Mouse (Mus musculus): ENCODE data around the gene Gpc6.

Gene Gpc6

DNA sequence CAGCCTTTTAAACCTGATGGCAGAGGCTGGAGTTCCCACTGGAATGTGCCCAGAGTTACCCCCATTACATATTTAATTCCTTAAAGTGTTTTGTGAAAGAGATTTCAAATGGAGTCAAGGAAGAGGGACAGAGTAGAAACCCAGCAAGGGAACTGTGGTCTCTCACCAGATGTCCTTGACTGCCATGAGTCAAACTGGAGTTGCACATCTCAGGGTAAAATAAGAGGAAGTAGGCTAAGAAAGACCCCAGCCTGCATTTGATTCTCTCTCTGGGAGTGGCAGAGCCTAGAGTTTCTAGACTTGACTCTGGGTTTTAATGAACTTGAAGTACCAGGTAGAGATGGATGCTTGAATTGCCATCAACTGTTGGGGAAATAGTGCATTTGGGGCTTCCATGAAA, 946.2 kb downstream of the Gpc6 start:
- no peak for DNase-seq (ENCODE audit: low spot score in 2 of 2)

DNA sequence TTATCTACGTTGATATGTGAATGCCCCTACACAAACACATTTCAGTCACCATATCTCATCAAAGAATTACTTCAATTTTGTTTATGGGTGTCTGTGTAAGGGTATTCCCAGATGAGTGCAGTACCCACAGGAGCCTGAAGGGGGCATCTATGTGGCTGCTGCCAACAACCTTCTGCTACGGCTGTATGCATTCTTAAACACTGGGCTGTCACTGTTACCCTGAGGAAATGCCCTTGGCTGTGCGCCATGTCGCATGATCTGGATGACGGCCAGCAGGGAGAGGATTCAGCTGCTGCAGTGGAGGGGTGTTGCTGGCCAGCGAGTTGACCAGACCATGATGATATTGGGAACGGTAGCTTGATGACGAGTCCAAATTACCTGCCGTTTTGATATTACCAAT, 954.2 kb downstream of the Gpc6 start:
- DNase-seq (ENCODE audit: low spot score in 2 of 2): no peak

DNA sequence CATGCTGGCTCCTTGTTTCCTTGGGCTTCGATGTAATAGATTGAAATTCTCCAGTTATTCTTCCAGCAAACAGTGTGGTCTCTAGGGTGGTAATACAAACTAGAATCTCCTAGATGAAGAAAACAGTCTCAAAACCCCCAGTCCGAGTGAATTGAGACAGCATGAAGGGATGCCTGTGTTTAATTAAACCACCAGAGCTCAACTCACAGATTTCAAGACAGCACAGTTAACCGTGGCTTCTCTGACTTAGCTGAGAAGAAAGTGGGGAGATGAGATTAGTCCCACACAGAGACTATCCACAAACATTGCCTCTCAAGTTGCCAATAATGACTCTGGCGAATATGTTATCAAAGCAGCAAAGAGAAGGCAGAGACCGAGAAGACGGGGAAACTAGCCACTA, 956.0 kb downstream of the Gpc6 start:
- no peak for DNase-seq (ENCODE audit: low spot score in 2 of 2)

DNA sequence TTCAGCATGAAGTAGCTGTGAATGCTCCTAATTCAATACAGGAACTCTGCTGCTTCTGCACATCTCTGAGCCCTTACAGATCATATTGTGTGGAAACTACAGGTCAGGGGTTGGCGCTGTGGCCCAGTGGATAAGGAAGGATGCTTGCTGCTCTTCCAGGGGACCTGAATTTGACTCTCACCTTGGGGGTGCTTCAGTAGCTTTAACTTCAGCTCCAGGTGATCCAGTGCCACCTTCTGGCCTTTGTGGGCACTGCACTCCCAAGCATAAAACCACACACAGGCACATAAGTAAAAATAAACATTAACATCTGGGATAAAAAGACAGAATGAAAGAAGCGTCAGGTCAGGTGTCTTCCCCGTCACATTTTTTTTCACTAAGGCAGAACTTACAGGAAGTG, 957.1 kb downstream of the Gpc6 start:
- DNase-seq (ENCODE audit: low spot score in 2 of 2): peak in 1 of 2 experiments; percentile 12

DNA sequence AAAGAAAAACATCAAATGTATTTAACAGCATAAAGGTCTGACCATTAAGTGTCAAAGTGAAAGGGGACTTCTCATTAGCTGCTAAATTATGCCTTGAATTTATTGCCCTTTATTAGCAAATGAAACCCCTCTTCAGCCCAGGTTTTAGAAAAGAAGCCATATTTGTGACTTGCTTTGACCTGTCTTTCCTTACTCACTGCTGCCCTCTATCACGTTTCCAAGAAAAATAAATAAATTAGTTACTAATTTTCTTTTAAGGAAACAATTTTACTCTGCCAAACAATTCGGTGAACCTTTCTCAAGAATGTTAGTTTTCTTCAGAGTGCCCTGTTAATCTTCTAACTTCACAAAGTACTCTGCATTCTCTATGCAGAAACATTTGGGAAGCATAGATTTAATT, 964.5 kb downstream of the Gpc6 start:
- DNase-seq (ENCODE audit: low spot score in 2 of 2): no peak

DNA sequence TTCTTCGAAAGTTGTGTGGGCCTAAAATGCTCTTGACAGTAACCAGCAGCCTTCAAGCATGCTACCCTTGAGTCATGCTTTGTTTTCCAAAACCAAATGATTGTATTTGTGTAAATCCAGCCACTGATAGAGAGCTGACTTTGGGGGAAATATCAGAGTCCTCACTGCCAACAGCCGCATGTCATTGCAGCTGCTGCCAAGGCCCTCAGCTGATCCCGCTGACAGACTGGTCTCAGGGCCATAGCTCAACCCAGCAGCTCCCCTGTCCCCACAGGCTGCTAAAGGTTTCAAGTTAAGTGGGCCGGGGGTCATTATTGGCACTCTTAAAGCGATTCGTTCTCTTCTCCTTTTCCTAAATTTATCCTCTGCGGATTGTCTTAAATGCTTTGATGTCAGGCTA, 966.3 kb downstream of the Gpc6 start:
- DNase-seq (ENCODE audit: low spot score in 2 of 2): no peak

- DNase-seq (ENCODE audit: low spot score in 2 of 2): no peak
These were observed 966.9 kb downstream of the Gpc6 start for GRCm38 (mm10) chr14:117892026-117892425.

- DNase-seq (ENCODE audit: low spot score in 2 of 2): no peak
These were observed 969.9 kb downstream of the Gpc6 start for GRCm38 (mm10) chr14:117894869-117895538.

GRCm38 (mm10) chr14:117895539-117895912, 970.4 kb downstream of the Gpc6 start:
- no peak for DNase-seq (ENCODE audit: low spot score in 2 of 2)

GRCm38 (mm10) chr14:117904300-117904699, 979.2 kb downstream of the Gpc6 start:
- DNase-seq (ENCODE audit: low spot score in 2 of 2): no peak

DNA sequence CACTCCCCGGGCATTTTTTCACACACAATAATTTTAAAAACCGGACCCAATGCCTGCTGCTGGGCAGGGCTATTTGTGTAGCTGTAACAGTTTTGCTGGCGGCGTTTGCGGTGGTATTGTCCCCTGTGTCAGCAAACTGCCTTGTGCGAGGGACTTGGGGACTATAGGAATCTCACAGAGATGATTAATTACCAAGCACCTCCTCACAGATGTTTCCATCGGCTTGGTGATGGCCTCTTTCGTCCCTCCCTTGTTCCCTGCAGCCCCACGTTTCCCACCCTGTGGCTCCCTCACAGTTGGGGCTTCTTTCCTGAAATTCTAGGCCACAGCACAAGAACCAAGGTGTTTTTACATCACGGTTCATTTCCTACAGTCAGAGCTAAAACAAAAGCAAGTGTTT, 980.6 kb downstream of the Gpc6 start:
- no peak for DNase-seq (ENCODE audit: low spot score in 2 of 2)

DNA sequence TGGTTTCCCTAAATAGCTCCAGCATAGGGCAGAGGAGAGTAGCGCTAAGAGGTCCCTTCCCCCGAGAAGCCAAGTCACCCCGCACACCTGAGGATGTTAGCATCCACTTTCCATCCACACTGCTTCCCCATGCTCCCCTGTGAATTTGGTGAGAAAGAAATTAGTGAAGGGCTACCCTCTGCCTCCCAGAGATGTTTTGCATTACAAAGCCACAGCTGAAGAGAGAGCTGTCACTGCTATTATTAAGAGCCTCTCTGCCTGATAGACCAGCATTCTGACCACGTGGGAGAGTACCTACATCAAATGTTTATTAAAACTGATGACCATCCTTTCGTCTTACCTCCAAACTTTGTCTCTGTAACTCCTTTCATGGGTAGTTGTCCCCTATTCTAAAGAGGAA, 981.2 kb downstream of the Gpc6 start:
- no peak for DNase-seq (ENCODE audit: low spot score in 2 of 2)

DNA sequence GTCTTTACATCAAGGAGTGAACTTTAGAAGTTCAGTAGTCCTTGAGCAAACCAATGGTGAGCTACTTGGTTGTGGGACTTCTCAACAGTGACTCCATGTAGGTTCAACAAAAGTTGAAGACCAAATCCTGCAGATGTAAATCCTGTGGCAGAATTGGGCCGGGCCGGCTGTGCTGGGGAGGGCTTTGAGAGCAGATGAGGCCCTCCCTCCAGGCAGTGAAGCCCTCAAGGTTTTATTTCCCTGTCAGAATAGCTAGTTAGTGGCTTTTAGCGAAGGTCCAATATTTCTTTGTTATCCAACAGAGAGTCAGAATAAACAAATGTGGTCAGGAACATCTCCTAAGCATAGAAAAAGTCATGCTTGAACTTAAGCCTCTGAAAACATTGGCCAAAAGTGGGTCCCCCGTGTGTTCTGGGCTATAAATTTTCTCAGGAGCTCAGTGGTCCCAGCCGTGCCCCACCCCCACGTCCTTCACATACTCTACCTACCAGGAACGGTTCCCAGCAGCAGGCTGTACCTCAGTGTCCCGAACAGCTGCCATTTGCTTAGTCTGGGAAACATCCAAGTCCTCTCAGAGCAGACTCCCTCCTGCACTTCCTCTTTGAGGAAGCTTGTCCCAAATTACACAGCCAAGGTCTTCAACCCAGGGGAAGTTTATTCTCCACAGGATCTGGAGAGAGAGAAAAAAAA, 983.3 kb downstream of the Gpc6 start:
- DNase-seq (ENCODE audit: low spot score in 2 of 2): no peak

GRCm38 (mm10) chr14:117909046-117909445, 983.9 kb downstream of the Gpc6 start:
- DNase-seq (ENCODE audit: low spot score in 2 of 2): no peak

DNA sequence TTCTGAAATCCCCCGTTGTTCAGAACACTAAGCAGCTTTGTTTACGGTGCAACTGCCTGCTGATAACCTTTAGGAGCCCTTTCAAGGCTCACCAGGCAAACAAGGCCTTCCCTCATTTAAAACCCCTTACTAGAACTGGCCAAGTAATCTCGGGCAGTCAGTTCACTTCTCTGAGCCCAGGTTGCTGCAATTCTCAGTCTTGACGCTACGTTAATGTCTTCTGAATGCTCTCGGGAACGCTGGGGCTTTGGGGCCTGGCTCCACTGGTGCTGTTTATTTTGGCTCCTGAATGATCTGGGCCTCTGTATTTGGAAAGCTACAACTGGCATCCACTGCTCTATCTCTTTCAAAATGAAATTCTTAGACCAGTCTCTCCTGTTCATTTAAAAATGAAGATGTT, 985.2 kb downstream of the Gpc6 start:
- no peak for DNase-seq (ENCODE audit: low spot score in 2 of 2)

DNA sequence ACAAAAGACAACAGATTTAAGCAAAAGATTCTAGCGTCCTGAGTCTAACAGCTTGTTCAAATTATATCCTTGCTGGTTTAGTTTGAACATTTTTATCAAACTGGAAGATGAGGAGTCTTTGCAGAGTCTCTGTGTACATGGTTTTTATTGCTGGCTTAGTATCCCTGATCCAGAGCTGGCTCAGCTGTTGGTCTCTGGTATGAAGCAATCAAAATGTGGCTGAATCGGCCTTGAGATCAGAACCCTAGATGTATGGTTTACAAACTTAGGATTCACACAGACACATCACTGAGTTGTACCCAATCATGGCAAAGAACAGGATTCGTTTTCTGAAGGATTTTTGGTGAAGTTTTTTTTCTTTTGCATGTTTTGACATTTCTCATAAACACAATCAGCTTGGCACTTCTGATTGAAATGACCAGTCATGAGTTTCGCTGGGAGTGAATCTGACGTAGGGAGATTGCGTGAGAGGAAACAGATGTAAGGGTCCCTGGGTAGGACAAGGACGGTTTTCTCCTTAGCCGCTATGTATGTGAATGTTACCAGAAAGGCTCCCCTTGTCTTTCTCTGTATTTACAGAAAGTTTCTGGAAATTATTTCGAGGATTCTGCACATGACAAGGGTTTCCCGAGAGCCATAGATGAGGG, 987.6 kb downstream of the Gpc6 start:
- DNase-seq (ENCODE audit: low spot score in 2 of 2): no peak

DNA sequence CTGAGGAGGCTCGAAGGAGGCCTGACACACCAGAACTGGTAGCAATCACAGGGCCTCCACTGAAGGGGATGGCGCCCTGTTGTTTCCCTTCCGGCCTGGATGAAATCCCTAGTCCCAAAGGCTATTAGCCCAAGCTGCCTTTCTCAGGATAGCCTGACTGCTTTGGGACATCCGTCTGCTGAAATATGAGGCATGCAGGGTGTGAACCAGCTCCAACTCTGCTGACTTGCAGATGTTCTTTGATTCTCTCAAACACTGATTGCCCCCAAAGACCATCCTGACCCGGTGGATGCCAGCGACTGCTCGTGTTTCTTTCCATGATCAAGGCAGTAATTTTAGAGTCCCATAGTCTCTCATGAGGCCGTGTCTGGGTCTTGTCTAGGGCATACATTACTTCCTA, 991.5 kb downstream of the Gpc6 start:
- DNase-seq (ENCODE audit: low spot score in 2 of 2): no peak

DNA sequence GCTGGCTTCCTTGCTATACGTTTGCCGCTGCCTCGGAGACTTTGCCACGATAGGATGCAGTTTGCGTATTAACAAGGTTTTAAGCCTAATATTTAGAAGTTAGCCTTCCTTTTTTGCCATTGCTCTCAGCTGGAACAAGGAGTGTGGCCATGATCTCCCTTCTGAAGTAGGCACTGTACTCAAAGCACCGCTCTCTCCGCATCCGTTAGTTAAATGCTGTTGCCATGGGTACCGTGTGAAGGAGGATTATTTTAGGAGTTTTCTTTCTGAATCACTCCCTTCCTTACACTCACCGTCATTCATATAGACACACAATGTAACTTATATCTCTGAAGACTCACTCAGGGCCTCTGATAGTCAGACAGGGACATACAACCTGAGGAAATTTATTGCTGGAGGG, 993.6 kb downstream of the Gpc6 start:
- DNase-seq (ENCODE audit: low spot score in 2 of 2): no peak

GRCm38 (mm10) chr14:117919612-117920011, 994.5 kb downstream of the Gpc6 start:
- DNase-seq (ENCODE audit: low spot score in 2 of 2): no peak

- no peak for DNase-seq (ENCODE audit: low spot score in 2 of 2)
These were observed 996.4 kb downstream of the Gpc6 start for GRCm38 (mm10) chr14:117921393-117922014.

GRCm38 (mm10) chr14:117923667-117924066, 998.6 kb downstream of the Gpc6 start:
- no peak for DNase-seq (ENCODE audit: low spot score in 2 of 2)

GRCm38 (mm10) chr14:117930105-117930847, 1005.2 kb downstream of the Gpc6 start:
- DNase-seq (ENCODE audit: low spot score in 2 of 2): no peak

Measured in thymus, postnatal 10 days (tissue).